Mouse (Mus musculus) liver, embryonic 14.5 days (tissue): Measurements from ENCODE around the gene Ccdc117. TPM values are rescaled to one million over a fixed set of nuclear protein-coding genes. Genes with fewer than 3 reads are reported as not detected.

ENCODE experiments used
- ATAC-seq: fragments of 200-750 bp; cut with Nextera tagmentation; 2 replicates; pipeline ENCODE4 v1.8.0; 2017; ENCODE audit warnings: moderate number of reproducible peaks, mild to moderate bottlenecking, moderate library complexity; ENCODE audit not compliant: insufficient read depth
- DNase-seq, 3 experiments: peaks; one replicate each; pipeline ENCODE4 v3.0.0-alpha.2; 2012 to 2013; ENCODE audit warnings: low read depth in 3 of 3, low spot score in 3 of 3
- H3K27ac ChIP-seq: fragments of 300-500 bp; sonication (generic); 2 replicates; pipeline ENCODE4 v1.5.1; 2014; ENCODE audit warnings: moderate library complexity, mild to moderate bottlenecking, control low read depth, inconsistent platforms
- H3K27me3 ChIP-seq: fragments of 300-500 bp; sonication (generic); 2 replicates; pipeline ENCODE4 v1.6.1; 2014; ENCODE audit warnings: mild to moderate bottlenecking, low read length, moderate library complexity; ENCODE audit not compliant: control insufficient read depth, insufficient read depth
- H3K36me3 ChIP-seq: fragments of 300-500 bp; sonication (generic); replicated peaks from 2 replicates; pipeline ENCODE4 v1.6.1; 2014; ENCODE audit warnings: low read depth; ENCODE audit not compliant: control insufficient read depth, insufficient read depth
- H3K4me1 ChIP-seq, 2 experiments: fragments of 200-500 bp in 1 of 2; fragments of 300-500 bp in 1 of 2; sonication (generic) in 1 of 2; replicated peaks; 2 replicates each; pipeline ENCODE4 v1.6.1; 2012 to 2014; ENCODE audit warnings: antibody characterized with exemption in 1 of 2, inconsistent platforms in 1 of 2, low read length in 1 of 2; ENCODE audit not compliant: control insufficient read depth in 2 of 2, insufficient read depth in 2 of 2
- H3K4me2 ChIP-seq: fragments of 300-500 bp; sonication (generic); 2 replicates; pipeline ENCODE4 v1.6.1; 2014; ENCODE audit warnings: low read depth, mild to moderate bottlenecking, control low read depth, moderate library complexity
- H3K4me3 ChIP-seq, 2 experiments: fragments of 200-500 bp in 1 of 2; fragments of 300-500 bp in 1 of 2; sonication (generic) in 1 of 2; 2 replicates each; pipeline ENCODE4 v1.5.1; 2012 to 2014; ENCODE audit warnings: low read depth in 2 of 2, low read length in 2 of 2, mild to moderate bottlenecking in 2 of 2, control low read depth in 1 of 2, inconsistent platforms in 1 of 2, moderate library complexity in 1 of 2; ENCODE audit not compliant: insufficient read depth in 1 of 2
- H3K9ac ChIP-seq: fragments of 300-500 bp; sonication (generic); replicated peaks from 2 replicates; pipeline ENCODE4 v1.6.1; 2014; ENCODE audit warnings: mild to moderate bottlenecking, control low read depth, moderate library complexity
- H3K9me3 ChIP-seq: fragments of 300-500 bp; sonication (generic); 2 replicates; pipeline ENCODE4 v1.6.1; 2016; ENCODE audit warnings: low read length, mixed read lengths; ENCODE audit not compliant: control insufficient read depth
- CTCF ChIP-seq: IDR thresholded peaks from 2 replicates; pipeline ENCODE4 v1.5.1; 2016; ENCODE audit warnings: antibody characterized with exemption, low read depth, control low read depth
- EP300 ChIP-seq: IDR thresholded peaks from 2 replicates; pipeline ENCODE4 v1.6.1; 2016; ENCODE audit warnings: antibody characterized with exemption, low read depth
- WGBS: fragments of 180-500 bp; shearing (Covaris S2); extraction: QIAGEN DNeasy Blood & Tissue Kit; methylation state at CpG from one replicate; pipeline ENCODE4 v1.1.7; 2014; ENCODE audit not compliant: insufficient replicate concordance; 5-methylcytosine and 5-hydroxymethylcytosine counted together
- polyA plus RNA-seq, 2 experiments: library from polyadenylated mRNA; depleted of rRNA in 1 of 2; stranded (reverse) in 1 of 2; unstranded in 1 of 2; fragments of >200 nt; fragmentation: Nextera tagmentation in 1 of 2; extraction: Ambion mirVana in 1 of 2; gene quantifications; 2 replicates each; pipeline versions ENCODE4 v1.2.1 to v1.2.3; 2012 to 2014

Ccdc117 gene
- polyA plus RNA-seq, 2 experiments: 6.3 to 7.5 TPM

- Histone ChIP-seq H3K36me3 (no peaks in the 10 kb centered on the region), H3K9me3 (no peaks in the 10 kb centered on the region), H3K27ac (no peak overlapping the region), H3K27me3 (no peaks in the 10 kb centered on the region), H3K4me2 (no peak overlapping the region), H3K4me1 (peaks cover 0 to 10% of the 10 kb centered on the region in 2 experiments; a peak in 2 of 4 replicates), H3K9ac (no peak overlapping the region), H3K4me3 (no peak overlapping the region)
- ATAC-seq (no peak), DNase-seq (no peak)
- WGBS: 76% methylated on average over 13 of the region's 13 CpGs
- no peak for TF ChIP-seq EP300
- TF ChIP-seq CTCF: peak; percentile 56
Observed at GRCm38 (mm10) chr11:5496559-5497248, 45.3 kb downstream of the Ccdc117 start.

DNA sequence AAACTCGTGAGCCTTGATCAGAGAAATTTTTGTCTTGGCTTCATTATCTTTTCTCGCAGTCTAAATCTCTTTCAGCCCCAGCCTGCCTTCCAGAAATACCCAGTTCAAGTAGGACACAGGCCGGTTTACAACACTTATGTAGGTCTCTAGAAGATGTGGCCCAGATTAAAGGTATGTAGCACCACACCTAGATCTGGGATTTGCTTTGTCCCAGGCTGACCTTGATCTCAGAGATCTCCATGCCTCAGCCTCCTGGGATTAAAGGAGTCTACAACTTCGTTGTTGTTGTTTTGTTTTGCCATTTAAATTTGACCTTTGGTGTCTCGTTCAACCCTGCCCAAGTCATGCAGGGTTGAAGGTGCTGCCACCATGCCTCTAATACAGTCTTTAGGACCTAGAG is 46.1 kb downstream of the Ccdc117 start:
- H3K36me3 ChIP-seq: no peaks in the 10 kb centered on the region
- ATAC-seq: no peak
- 63% methylated on average over 5 of the region's 5 CpGs for WGBS
- TF ChIP-seq EP300 (no peak), CTCF (no peak)
- H3K9me3 ChIP-seq: no peaks in the 10 kb centered on the region
- no peaks in the 10 kb centered on the region for H3K27me3 ChIP-seq
- H3K27ac ChIP-seq: no peak overlapping the region
- no peak for DNase-seq
- H3K4me1 ChIP-seq: peaks cover 0 to 15% of the 10 kb centered on the region in 2 experiments; a peak in 2 of 4 replicates
- H3K4me3 ChIP-seq: no peak overlapping the region
- H3K9ac ChIP-seq: no peak overlapping the region
- no peak overlapping the region for H3K4me2 ChIP-seq

GRCm38 (mm10) chr11:5495286-5495832 is 46.6 kb downstream of the Ccdc117 start:
- H3K27ac ChIP-seq: no peak overlapping the region
- no peaks in the 10 kb centered on the region for H3K9me3 ChIP-seq
- no peaks in the 10 kb centered on the region for H3K27me3 ChIP-seq
- peaks cover 0 to 15% of the 10 kb centered on the region in 2 experiments; a peak in 2 of 4 replicates for H3K4me1 ChIP-seq
- H3K36me3 ChIP-seq: no peaks in the 10 kb centered on the region
- no peak for TF ChIP-seq CTCF
- no peak for TF ChIP-seq EP300
- no peak overlapping the region for H3K9ac ChIP-seq
- 70% methylated on average over 12 of the region's 12 CpGs for WGBS
- DNase-seq (no peak), ATAC-seq (no peak)
- H3K4me3 ChIP-seq: no peak overlapping the region
- no peak overlapping the region for H3K4me2 ChIP-seq

DNA sequence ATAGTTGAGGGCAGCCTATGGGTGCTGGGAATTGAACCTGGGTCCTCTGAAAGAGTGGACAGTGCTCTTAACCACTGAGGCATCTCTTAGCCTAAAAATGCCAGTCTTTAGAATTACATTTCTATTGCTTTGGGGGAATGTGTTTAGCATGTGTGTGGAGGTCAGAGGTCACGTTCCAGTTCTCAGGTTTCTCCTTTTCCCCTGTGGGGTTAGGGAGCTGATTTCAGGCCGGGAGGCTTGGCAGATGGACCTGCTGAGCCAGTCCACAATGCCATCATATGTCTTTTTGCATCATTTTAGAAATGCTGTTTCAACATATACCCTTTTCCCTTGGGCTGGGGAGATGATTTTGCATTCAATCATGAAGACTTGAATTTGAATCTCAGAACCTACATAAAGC is 48.1 kb downstream of the Ccdc117 start:
- H3K27me3 ChIP-seq: no peaks in the 10 kb centered on the region
- TF ChIP-seq EP300: no peak
- TF ChIP-seq CTCF: no peak
- peaks cover 0 to 12% of the 10 kb centered on the region in 2 experiments; a peak in 2 of 4 replicates for H3K4me1 ChIP-seq
- no peak overlapping the region for H3K4me2 ChIP-seq
- DNase-seq (no peak), ATAC-seq (no peak)
- WGBS: 40% methylated on average over 2 of the region's 2 CpGs
- no peak overlapping the region for H3K9ac ChIP-seq
- H3K36me3 ChIP-seq: no peaks in the 10 kb centered on the region
- no peaks in the 10 kb centered on the region for H3K9me3 ChIP-seq
- H3K4me3 ChIP-seq: no peak overlapping the region
- no peak overlapping the region for H3K27ac ChIP-seq

GRCm38 (mm10) chr11:5491912-5492311 is 50.1 kb downstream of the Ccdc117 start:
- Histone ChIP-seq H3K9ac (no peak overlapping the region), H3K27me3 (no peaks in the 10 kb centered on the region), H3K4me2 (no peak overlapping the region), H3K4me3 (no peak overlapping the region), H3K9me3 (no peaks in the 10 kb centered on the region), H3K27ac (no peak overlapping the region), H3K4me1 (peaks cover 0 to 9% of the 10 kb centered on the region in 2 experiments; a peak in 1 of 4 replicates), H3K36me3 (no peaks in the 10 kb centered on the region)
- DNase-seq (no peak), ATAC-seq (no peak)
- WGBS: 48% methylated on average over 7 of the region's 7 CpGs
- TF ChIP-seq CTCF (no peak), EP300 (no peak)
